Mouse (Mus musculus): Measurements from ENCODE around the gene Rgs9. TPM values are rescaled to one million over a fixed set of nuclear protein-coding genes. Genes with fewer than 3 reads are reported as not detected.

Gene Rgs9
- polyA plus RNA-seq, 1 experiment from 2014 or later = 1.1 TPM

DNA sequence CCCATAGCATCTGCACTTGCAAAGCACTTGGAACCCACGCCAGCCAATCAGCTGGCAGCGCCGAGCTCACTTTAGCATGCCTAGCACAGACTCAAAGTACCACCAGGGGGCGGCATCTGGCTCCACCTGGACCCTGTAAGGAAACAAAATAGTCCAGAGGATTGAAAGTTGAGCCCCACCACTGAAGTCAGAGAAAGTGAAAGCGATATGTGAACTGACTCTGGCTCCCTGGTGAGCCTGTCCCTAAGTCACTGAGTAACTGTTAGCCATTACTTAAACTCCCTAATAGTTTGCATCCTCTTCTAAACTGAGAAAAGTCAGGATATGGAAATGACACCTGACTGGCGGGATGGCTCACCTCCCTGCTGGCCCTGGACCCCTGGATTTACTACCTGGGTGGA, 33.5 kb upstream of the Rgs9 start:
- Histone ChIP-seq H3K4me1 (replicated peaks) (peaks cover 11% of the 10 kb centered on the region; the same call in 1 of the 2 replicates), H3K36me3 (no peaks in the 10 kb centered on the region), H3K4me2 (peak overlapping the region; percentile 66), H3K27me3 (replicated peaks) (no peaks in the 10 kb centered on the region), H3K9ac (peak overlapping the region; percentile 47), H3K9me3 (replicated peaks) (no peaks in the 10 kb centered on the region), H3K4me3 (peak overlapping the region; percentile 42), H3K27ac (ENCODE audit: poor library complexity, severe bottlenecking) (no peak overlapping the region)
- 8% methylated on average over 6 of the region's 6 CpGs for WGBS
- peak; percentile 88 for ATAC-seq (ENCODE audit: insufficient number of reproducible peaks, low FRiP score)

- no peak overlapping the region for H3K27ac ChIP-seq (ENCODE audit: poor library complexity, severe bottlenecking)
- WGBS = 35% methylated on average over 17 of the region's 17 CpGs
- H3K27me3 ChIP-seq (replicated peaks) = no peaks in the 10 kb centered on the region
- peak; percentile 37; the same call in 1 of the 2 replicates for ATAC-seq (ENCODE audit: insufficient number of reproducible peaks, low FRiP score)
- peak overlapping the region; percentile 66 for H3K4me2 ChIP-seq
- no peaks in the 10 kb centered on the region for H3K36me3 ChIP-seq
- H3K9ac ChIP-seq = no peak overlapping the region
- peaks cover 11% of the 10 kb centered on the region; the same call in 1 of the 2 replicates for H3K4me1 ChIP-seq (replicated peaks)
- H3K4me3 ChIP-seq = peak overlapping the region; percentile 10; the same call in 1 of the 2 replicates
- no peaks in the 10 kb centered on the region for H3K9me3 ChIP-seq (replicated peaks)
These were observed 32.9 kb upstream of the Rgs9 start for GRCm38 (mm10) chr11:109330706-109331393.

- 49% methylated on average over 4 of the region's 4 CpGs for WGBS
- ATAC-seq (ENCODE audit: insufficient number of reproducible peaks, low FRiP score) = no peak
These were observed 31.4 kb upstream of the Rgs9 start for GRCm38 (mm10) chr11:109329331-109329730.

GRCm38 (mm10) chr11:109327952-109328351, 30.0 kb upstream of the Rgs9 start:
- peaks cover 11% of the 10 kb centered on the region; the same call in 1 of the 2 replicates for H3K4me1 ChIP-seq (replicated peaks)
- H3K27me3 ChIP-seq (replicated peaks) = no peaks in the 10 kb centered on the region
- no peaks in the 10 kb centered on the region for H3K36me3 ChIP-seq
- no peaks in the 10 kb centered on the region for H3K9me3 ChIP-seq (replicated peaks)
- H3K4me3 ChIP-seq = no peak overlapping the region
- no peak overlapping the region for H3K27ac ChIP-seq (ENCODE audit: poor library complexity, severe bottlenecking)
- no peak for ATAC-seq (ENCODE audit: insufficient number of reproducible peaks, low FRiP score)
- WGBS = 77% methylated on average over 10 of the region's 10 CpGs
- H3K9ac ChIP-seq = no peak overlapping the region
- H3K4me2 ChIP-seq = no peak overlapping the region

More at GRCm38 (mm10) chr11:109329331-109329730, 31.4 kb upstream of the Rgs9 start:
- Histone ChIP-seq H3K27me3 (replicated peaks) (no peaks in the 10 kb centered on the region), H3K9me3 (replicated peaks) (no peaks in the 10 kb centered on the region), H3K9ac (no peak overlapping the region), H3K4me3 (no peak overlapping the region), H3K27ac (ENCODE audit: poor library complexity, severe bottlenecking) (no peak overlapping the region), H3K4me1 (replicated peaks) (peaks cover 11% of the 10 kb centered on the region; the same call in 1 of the 2 replicates), H3K36me3 (no peaks in the 10 kb centered on the region), H3K4me2 (no peak overlapping the region)

DNA sequence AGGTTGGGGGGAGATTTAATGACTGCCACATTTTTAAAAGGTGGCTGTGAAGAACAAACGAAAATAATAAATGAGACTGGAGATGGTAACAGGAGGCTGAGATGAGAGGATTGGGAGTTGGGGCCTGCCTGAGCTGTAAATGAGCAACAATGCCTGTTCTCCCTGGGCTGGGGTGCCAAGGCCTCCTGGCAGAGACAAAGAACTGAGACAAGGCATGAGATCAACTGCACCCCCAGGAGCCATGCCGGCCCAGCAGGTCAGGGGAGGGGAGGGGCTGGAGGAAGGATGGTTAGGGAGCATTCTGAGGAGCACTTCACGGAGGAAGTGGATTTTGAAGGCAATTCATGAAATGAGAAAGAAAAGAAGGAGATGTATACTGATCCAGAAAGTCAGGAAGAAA, 29.5 kb upstream of the Rgs9 start:
- WGBS = 33% methylated on average over 3 of the region's 3 CpGs
- Histone ChIP-seq H3K4me3 (no peak overlapping the region), H3K4me1 (replicated peaks) (peaks cover 11% of the 10 kb centered on the region; the same call in 1 of the 2 replicates), H3K27me3 (replicated peaks) (no peaks in the 10 kb centered on the region), H3K4me2 (no peak overlapping the region), H3K36me3 (no peaks in the 10 kb centered on the region), H3K9ac (no peak overlapping the region), H3K9me3 (replicated peaks) (no peaks in the 10 kb centered on the region), H3K27ac (ENCODE audit: poor library complexity, severe bottlenecking) (no peak overlapping the region)
- ATAC-seq (ENCODE audit: insufficient number of reproducible peaks, low FRiP score) = no peak

DNA sequence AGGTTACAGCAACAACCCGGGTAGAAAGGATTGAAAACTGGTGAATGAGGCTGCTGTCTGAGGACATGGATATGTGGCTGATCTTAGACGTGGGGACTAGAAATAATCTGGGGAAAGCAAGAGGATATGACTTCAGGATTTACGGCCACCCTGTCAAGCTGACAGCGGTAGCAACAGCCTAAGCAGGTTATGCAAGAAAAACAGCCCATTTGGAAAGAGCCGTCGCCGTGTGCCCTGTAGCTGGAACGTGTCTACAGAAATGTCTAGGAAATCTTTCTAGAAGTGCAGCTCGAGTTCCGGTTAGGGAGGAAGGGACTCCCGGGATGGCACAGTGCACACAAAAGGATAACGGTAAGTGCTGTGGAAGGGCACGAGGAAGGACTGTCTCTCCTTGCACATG, 28.3 kb upstream of the Rgs9 start:
- Histone ChIP-seq H3K36me3 (no peaks in the 10 kb centered on the region), H3K4me3 (no peak overlapping the region), H3K27ac (ENCODE audit: poor library complexity, severe bottlenecking) (no peak overlapping the region), H3K9ac (no peak overlapping the region), H3K27me3 (replicated peaks) (no peaks in the 10 kb centered on the region), H3K4me2 (no peak overlapping the region), H3K4me1 (replicated peaks) (peaks cover 7% of the 10 kb centered on the region; the same call in 1 of the 2 replicates), H3K9me3 (replicated peaks) (no peaks in the 10 kb centered on the region; the same call in 1 of the 2 replicates)
- WGBS = 65% methylated on average over 13 of the region's 13 CpGs
- no peak for ATAC-seq (ENCODE audit: insufficient number of reproducible peaks, low FRiP score)

GRCm38 (mm10) chr11:109320361-109320933, 22.5 kb upstream of the Rgs9 start:
- Histone ChIP-seq H3K27me3 (replicated peaks) (peaks cover 11% of the 10 kb centered on the region), H3K27ac (ENCODE audit: poor library complexity, severe bottlenecking) (no peak overlapping the region), H3K9ac (no peak overlapping the region), H3K36me3 (no peaks in the 10 kb centered on the region), H3K4me1 (replicated peaks) (no peaks in the 10 kb centered on the region), H3K9me3 (replicated peaks) (no peaks in the 10 kb centered on the region; the same call in 1 of the 2 replicates), H3K4me3 (no peak overlapping the region), H3K4me2 (no peak overlapping the region)
- 56% methylated on average over 8 of the region's 8 CpGs for WGBS
- no peak for ATAC-seq (ENCODE audit: insufficient number of reproducible peaks, low FRiP score)

DNA sequence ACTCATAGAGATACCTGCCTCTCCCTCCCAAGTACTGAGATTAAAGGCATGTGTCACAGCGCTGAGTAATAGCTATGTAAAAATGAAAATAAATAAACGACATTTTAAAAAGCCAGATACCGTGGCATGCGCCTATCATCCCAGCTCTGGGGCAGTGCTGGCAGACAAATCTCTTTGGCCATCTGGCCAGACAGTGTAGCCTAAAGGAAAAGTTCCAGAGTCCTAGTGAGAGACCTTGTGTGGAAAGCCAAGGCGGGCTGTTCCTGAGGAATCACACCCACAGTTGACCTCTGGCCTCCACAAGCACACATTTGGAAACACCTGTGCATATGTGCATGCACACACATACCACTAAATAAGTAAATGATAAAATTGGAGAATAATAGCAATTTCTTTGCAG, 22.0 kb upstream of the Rgs9 start:
- Histone ChIP-seq H3K4me3 (no peak overlapping the region), H3K36me3 (no peaks in the 10 kb centered on the region), H3K9ac (no peak overlapping the region), H3K4me1 (replicated peaks) (no peaks in the 10 kb centered on the region), H3K27ac (ENCODE audit: poor library complexity, severe bottlenecking) (no peak overlapping the region), H3K4me2 (no peak overlapping the region), H3K27me3 (replicated peaks) (peaks cover 15% of the 10 kb centered on the region), H3K9me3 (replicated peaks) (no peaks in the 10 kb centered on the region; the same call in 1 of the 2 replicates)
- no peak for ATAC-seq (ENCODE audit: insufficient number of reproducible peaks, low FRiP score)
- WGBS = 80% methylated on average over 5 of the region's 5 CpGs

DNA sequence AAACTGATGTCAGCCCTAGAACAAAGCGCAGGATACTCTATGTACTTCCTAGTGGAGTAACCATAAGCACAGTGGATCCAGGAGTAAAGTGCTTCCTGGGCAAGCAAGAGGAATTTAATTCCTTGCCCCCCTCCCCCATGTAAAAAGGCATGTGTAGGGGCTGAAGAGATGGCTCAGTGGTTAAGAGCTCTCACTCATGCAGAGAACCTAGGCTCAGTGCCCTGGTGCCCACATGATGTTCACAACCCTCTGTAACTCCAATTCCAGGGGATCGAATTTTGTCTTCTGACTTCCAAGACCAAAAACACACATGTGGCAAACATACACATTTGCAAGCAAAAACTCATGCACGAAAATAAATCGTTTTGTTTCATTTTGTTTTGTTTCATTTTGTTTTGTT, 21.5 kb upstream of the Rgs9 start:
- no peak overlapping the region for H3K4me2 ChIP-seq
- no peak overlapping the region for H3K27ac ChIP-seq (ENCODE audit: poor library complexity, severe bottlenecking)
- peaks cover 16% of the 10 kb centered on the region for H3K27me3 ChIP-seq (replicated peaks)
- 74% methylated on average over 4 of the region's 4 CpGs for WGBS
- H3K36me3 ChIP-seq = no peaks in the 10 kb centered on the region
- H3K9me3 ChIP-seq (replicated peaks) = no peaks in the 10 kb centered on the region; the same call in 1 of the 2 replicates
- H3K4me1 ChIP-seq (replicated peaks) = no peaks in the 10 kb centered on the region
- no peak for ATAC-seq (ENCODE audit: insufficient number of reproducible peaks, low FRiP score)
- no peak overlapping the region for H3K9ac ChIP-seq
- H3K4me3 ChIP-seq = no peak overlapping the region

DNA sequence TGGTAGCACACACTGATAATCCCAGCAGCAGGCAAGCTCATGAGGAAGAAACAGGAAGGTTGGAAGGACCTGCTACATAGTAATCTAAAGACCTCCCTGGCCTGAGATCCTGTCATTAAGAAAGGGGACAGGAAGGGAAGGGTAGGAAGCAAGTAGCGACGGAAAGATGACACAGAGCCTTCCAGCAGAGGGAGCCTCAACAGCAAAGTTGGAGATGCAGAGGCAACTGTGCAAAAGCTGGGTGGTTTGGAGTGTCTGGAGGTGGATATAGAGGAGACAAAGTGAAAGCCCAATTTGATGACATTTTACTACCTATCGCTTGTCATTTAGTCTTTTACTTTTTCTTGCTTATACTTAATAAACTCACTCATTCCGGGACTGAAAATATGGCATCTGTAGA, 19.0 kb upstream of the Rgs9 start:
- ATAC-seq (ENCODE audit: insufficient number of reproducible peaks, low FRiP score) = no peak

DNA sequence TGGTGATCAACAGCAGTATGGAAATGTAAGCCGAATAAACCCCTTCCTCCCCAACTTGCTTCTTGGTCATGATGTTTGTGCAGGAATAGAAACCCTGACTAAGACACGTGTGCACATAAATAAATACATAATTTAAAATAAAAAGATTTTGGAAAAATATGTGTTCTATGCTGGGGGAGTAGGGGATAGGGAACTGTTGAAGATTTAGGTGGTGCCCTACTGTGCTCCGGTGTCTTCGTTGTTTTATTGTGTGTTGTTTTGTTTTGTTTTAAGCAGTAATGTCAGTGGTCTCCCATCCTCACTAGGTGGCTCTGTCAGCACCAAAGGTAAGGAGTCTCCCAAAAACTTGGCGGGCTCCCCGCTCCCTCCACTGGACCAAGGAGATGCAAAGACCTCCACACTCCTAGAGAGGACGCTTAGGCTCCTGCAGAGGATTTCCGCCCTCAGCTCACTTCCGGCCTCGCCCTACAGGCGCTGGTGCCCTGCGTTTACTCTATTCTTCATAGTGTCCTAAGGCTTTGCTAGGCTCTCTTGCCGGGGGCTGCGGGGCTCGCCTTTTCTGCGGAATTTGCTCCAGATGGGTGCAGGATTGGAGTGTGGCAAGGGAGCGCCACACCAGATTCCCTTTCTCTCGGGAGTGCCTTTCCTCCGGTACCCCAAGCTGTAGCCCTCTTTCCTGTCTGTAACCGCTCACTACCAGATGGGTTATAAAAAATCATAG, 14.1 kb upstream of the Rgs9 start:
- no peaks in the 10 kb centered on the region for H3K4me1 ChIP-seq (replicated peaks)
- ATAC-seq (ENCODE audit: insufficient number of reproducible peaks, low FRiP score) = peak; percentile 55; the same call in 1 of the 2 replicates
- H3K27me3 ChIP-seq (replicated peaks) = peaks cover 33% of the 10 kb centered on the region
- peak overlapping the region; percentile 68 for H3K4me3 ChIP-seq
- no peak overlapping the region for H3K27ac ChIP-seq (ENCODE audit: poor library complexity, severe bottlenecking)
- H3K9ac ChIP-seq = peak overlapping the region; percentile 71
- H3K36me3 ChIP-seq = no peaks in the 10 kb centered on the region
- WGBS = 13% methylated on average over 20 of the region's 20 CpGs
- H3K4me2 ChIP-seq = peak overlapping the region; percentile 75
- no peaks in the 10 kb centered on the region for H3K9me3 ChIP-seq (replicated peaks)

More for the DNA sequence above, 19.0 kb upstream of the Rgs9 start:
- Histone ChIP-seq H3K4me3 (no peak overlapping the region), H3K9ac (no peak overlapping the region), H3K9me3 (replicated peaks) (no peaks in the 10 kb centered on the region), H3K27me3 (replicated peaks) (peaks cover 27% of the 10 kb centered on the region), H3K27ac (ENCODE audit: poor library complexity, severe bottlenecking) (no peak overlapping the region), H3K4me2 (no peak overlapping the region), H3K36me3 (no peaks in the 10 kb centered on the region), H3K4me1 (replicated peaks) (no peaks in the 10 kb centered on the region)
- 33% methylated on average over 4 of the region's 4 CpGs for WGBS

Data from heart, embryonic 12.5 days (tissue).